Mouse (Mus musculus): Measurements from ENCODE around the gene Bend5. TPM values are rescaled to one million over a fixed set of nuclear protein-coding genes. Genes with fewer than 3 reads are reported as not detected.

Bend5 gene
- 4.1 TPM for polyA plus RNA-seq (2014; fragmentation: Illumina TruSeq; extraction: RNeasy Lipid Tissue Mini Kit (QIAGEN cat#74804); ENCODE audit: insufficient read depth, low read depth, low replicate concordance)

DNA sequence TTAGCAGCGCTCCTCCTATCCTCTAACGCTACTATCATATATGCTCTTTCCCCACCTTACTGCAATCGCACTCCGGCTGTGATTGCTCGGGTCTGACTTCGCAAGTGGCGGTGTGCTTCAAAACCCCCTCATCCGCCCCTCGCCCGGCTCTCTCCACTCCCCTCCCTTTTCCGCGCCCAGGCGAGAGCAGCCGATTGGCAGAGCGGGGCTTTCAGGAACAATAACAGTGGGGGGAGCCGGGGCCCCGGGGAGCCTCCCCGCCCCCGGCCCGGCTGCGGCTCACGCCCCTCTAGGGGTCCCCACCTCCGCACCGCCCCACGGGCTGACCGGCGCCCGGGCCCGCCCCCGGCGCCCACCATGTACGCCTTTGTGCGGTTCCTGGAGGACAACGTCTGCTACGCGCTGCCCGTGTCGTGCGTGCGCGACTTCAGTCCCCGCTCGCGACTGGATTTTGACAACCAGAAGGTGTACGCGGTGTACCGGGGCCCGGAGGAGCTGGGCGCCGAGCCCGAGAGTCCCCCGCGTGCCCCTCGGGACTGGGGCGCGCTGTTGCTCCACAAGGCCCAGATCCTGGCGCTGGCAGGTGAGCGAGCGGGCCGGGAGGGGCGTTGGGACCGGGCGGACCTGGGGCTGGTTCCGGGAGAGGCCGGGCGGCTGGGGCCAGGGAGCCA is at the start of gene Bend5:
Gene Bend5, plus strand, starts transcription at position 189 of the 671 bp plus-strand sequence.

